Mouse (Mus musculus) heart, embryonic 16.5 days (tissue): ENCODE data around the gene Dcps. TPM values are rescaled to one million over a fixed set of nuclear protein-coding genes. Genes with fewer than 3 reads are reported as not detected.

Experiments used
- ATAC-seq: fragments of 200-750 bp; cut with Nextera tagmentation; replicated peaks from 2 replicates; pipeline ENCODE4 v1.8.0; 2017; ENCODE audit warnings: moderate number of reproducible peaks; ENCODE audit not compliant: insufficient read depth, low FRiP score; ENCODE audit errors: extremely low read depth
- H3K27ac ChIP-seq: fragments of 300-500 bp; sonication (generic); 2 replicates; pipeline ENCODE4 v1.5.1; 2014; ENCODE audit warnings: mild to moderate bottlenecking, low read length, control low read depth, moderate library complexity
- H3K27me3 ChIP-seq: fragments of 300-500 bp; sonication (generic); 2 replicates; pipeline ENCODE4 v1.6.1; 2014; ENCODE audit warnings: low read length, mixed read lengths; ENCODE audit not compliant: control insufficient read depth, insufficient read depth
- H3K36me3 ChIP-seq: fragments of 300-500 bp; sonication (generic); 2 replicates; pipeline ENCODE4 v1.6.1; 2014; ENCODE audit not compliant: control insufficient read depth, insufficient read depth
- H3K4me1 ChIP-seq: fragments of 300-500 bp; sonication (generic); 2 replicates; pipeline ENCODE4 v1.6.1; 2014; ENCODE audit warnings: low read length, mixed read lengths; ENCODE audit not compliant: control insufficient read depth, insufficient read depth
- H3K4me2 ChIP-seq: fragments of 300-500 bp; sonication (generic); 2 replicates; pipeline ENCODE4 v1.6.1; 2014; ENCODE audit warnings: low read depth, mild to moderate bottlenecking, control low read depth, low read length
- H3K4me3 ChIP-seq: fragments of 300-500 bp; sonication (generic); 2 replicates; pipeline ENCODE4 v1.5.1; 2014; ENCODE audit warnings: mild to moderate bottlenecking, control low read depth, low read length
- H3K9ac ChIP-seq: fragments of 300-500 bp; sonication (generic); 2 replicates; pipeline ENCODE4 v1.6.1; 2014; ENCODE audit warnings: low read length, control low read depth
- H3K9me3 ChIP-seq: fragments of 300-500 bp; sonication (generic); replicated peaks from 2 replicates; pipeline ENCODE4 v1.6.1; 2016; ENCODE audit warnings: low read length; ENCODE audit not compliant: control insufficient read depth
- WGBS: fragments of 180-500 bp; shearing (Covaris S2); extraction: QIAGEN DNeasy Blood & Tissue Kit; methylation state at CpG from one replicate; pipeline ENCODE4 v1.1.7; 2014; 5-methylcytosine and 5-hydroxymethylcytosine counted together
- polyA plus RNA-seq: library from polyadenylated mRNA; unstranded; fragments of >200 nt; fragmentation: Nextera tagmentation; extraction: Ambion mirVana; gene quantifications from 2 replicates; pipeline ENCODE4 v1.2.1, GENCODE M21; 2015

Gene Dcps
- polyA plus RNA-seq, 1 experiment from 2014 or later = 60.2 TPM

GRCm38 (mm10) chr9:35186430-35186829, 10.6 kb upstream of the Dcps start:
- no peak for ATAC-seq
- Histone ChIP-seq H3K36me3 (peaks cover 17% of the 10 kb centered on the region; the same call in 1 of the 2 replicates), H3K4me2 (no peak overlapping the region), H3K27me3 (no peaks in the 10 kb centered on the region), H3K4me1 (no peaks in the 10 kb centered on the region), H3K9ac (no peak overlapping the region), H3K4me3 (no peak overlapping the region), H3K27ac (no peak overlapping the region), H3K9me3 (no peaks in the 10 kb centered on the region)
- 71% methylated on average over 4 of the region's 4 CpGs for WGBS

- no peak for ATAC-seq
- Histone ChIP-seq H3K27me3 (no peaks in the 10 kb centered on the region), H3K9ac (no peak overlapping the region), H3K4me1 (no peaks in the 10 kb centered on the region), H3K27ac (no peak overlapping the region), H3K4me2 (no peak overlapping the region), H3K36me3 (peaks cover 11% of the 10 kb centered on the region; the same call in 1 of the 2 replicates), H3K4me3 (no peak overlapping the region), H3K9me3 (no peaks in the 10 kb centered on the region)
- WGBS = 70% methylated on average over 5 of the region's 5 CpGs
Measured at GRCm38 (mm10) chr9:35183359-35183758, 7.5 kb upstream of the Dcps start.

GRCm38 (mm10) chr9:35182832-35183231, 7.0 kb upstream of the Dcps start:
- Histone ChIP-seq H3K36me3 (peaks cover 6% of the 10 kb centered on the region; the same call in 1 of the 2 replicates), H3K9ac (no peak overlapping the region), H3K4me1 (no peaks in the 10 kb centered on the region), H3K4me2 (no peak overlapping the region), H3K4me3 (no peak overlapping the region), H3K27me3 (no peaks in the 10 kb centered on the region), H3K27ac (no peak overlapping the region), H3K9me3 (no peaks in the 10 kb centered on the region)
- WGBS = 53% methylated on average over 2 of the region's 2 CpGs
- no peak for ATAC-seq

- Histone ChIP-seq H3K36me3 (no peaks in the 10 kb centered on the region; the same call in 1 of the 2 replicates), H3K9ac (peak overlapping the region; percentile 26), H3K4me2 (peak overlapping the region; percentile 99), H3K27me3 (no peaks in the 10 kb centered on the region), H3K4me1 (peaks cover 4% of the 10 kb centered on the region), H3K9me3 (no peaks in the 10 kb centered on the region), H3K4me3 (peak overlapping the region; percentile 86), H3K27ac (no peak overlapping the region)
- no peak for ATAC-seq
- WGBS = 43% methylated on average over 14 of the region's 14 CpGs
Measured at GRCm38 (mm10) chr9:35176124-35176659, 331 bp upstream of the Dcps start.

- no peak for ATAC-seq
- H3K4me3 ChIP-seq = no peak overlapping the region
Measured at GRCm38 (mm10) chr9:35173331-35173730, 2.5 kb downstream of the Dcps start.

GRCm38 (mm10) chr9:35170071-35170470, 5.8 kb downstream of the Dcps start:
- no peaks in the 10 kb centered on the region for H3K27me3 ChIP-seq
- no peaks in the 10 kb centered on the region for H3K9me3 ChIP-seq
- H3K9ac ChIP-seq = no peak overlapping the region
- H3K4me3 ChIP-seq = no peak overlapping the region
- 88% methylated on average over 7 of the region's 7 CpGs for WGBS
- H3K4me1 ChIP-seq = peaks cover 2% of the 10 kb centered on the region
- H3K36me3 ChIP-seq = peaks cover 8% of the 10 kb centered on the region
- H3K4me2 ChIP-seq = no peak overlapping the region
- H3K27ac ChIP-seq = no peak overlapping the region
- ATAC-seq = no peak

More at GRCm38 (mm10) chr9:35173331-35173730, 2.5 kb downstream of the Dcps start:
- Histone ChIP-seq H3K9ac (no peak overlapping the region), H3K9me3 (no peaks in the 10 kb centered on the region), H3K4me2 (no peak overlapping the region), H3K27ac (no peak overlapping the region), H3K4me1 (peaks cover 4% of the 10 kb centered on the region), H3K36me3 (peaks cover 8% of the 10 kb centered on the region), H3K27me3 (no peaks in the 10 kb centered on the region)
- WGBS = 80% methylated on average over 1 of the region's 1 CpGs

GRCm38 (mm10) chr9:35166798-35167635, 8.8 kb downstream of the Dcps start:
- Histone ChIP-seq H3K4me2 (no peak overlapping the region), H3K4me3 (no peak overlapping the region), H3K9me3 (no peaks in the 10 kb centered on the region), H3K9ac (no peak overlapping the region), H3K36me3 (peaks cover 8% of the 10 kb centered on the region), H3K4me1 (no peaks in the 10 kb centered on the region), H3K27ac (no peak overlapping the region), H3K27me3 (no peaks in the 10 kb centered on the region)
- WGBS = 67% methylated on average over 9 of the region's 9 CpGs
- no peak for ATAC-seq

GRCm38 (mm10) chr9:35166144-35166797, 9.6 kb downstream of the Dcps start:
- WGBS = 30% methylated on average over 3 of the region's 3 CpGs

More at GRCm38 (mm10) chr9:35166144-35166797, 9.6 kb downstream of the Dcps start:
- Histone ChIP-seq H3K9me3 (no peaks in the 10 kb centered on the region), H3K4me3 (no peak overlapping the region), H3K9ac (no peak overlapping the region), H3K27ac (no peak overlapping the region), H3K36me3 (peaks cover 8% of the 10 kb centered on the region), H3K4me1 (no peaks in the 10 kb centered on the region), H3K4me2 (no peak overlapping the region), H3K27me3 (no peaks in the 10 kb centered on the region)
- ATAC-seq = no peak; the same call in 1 of the 2 replicates
